Mouse (Mus musculus): ENCODE results near the gene Rnf186.

DNA sequence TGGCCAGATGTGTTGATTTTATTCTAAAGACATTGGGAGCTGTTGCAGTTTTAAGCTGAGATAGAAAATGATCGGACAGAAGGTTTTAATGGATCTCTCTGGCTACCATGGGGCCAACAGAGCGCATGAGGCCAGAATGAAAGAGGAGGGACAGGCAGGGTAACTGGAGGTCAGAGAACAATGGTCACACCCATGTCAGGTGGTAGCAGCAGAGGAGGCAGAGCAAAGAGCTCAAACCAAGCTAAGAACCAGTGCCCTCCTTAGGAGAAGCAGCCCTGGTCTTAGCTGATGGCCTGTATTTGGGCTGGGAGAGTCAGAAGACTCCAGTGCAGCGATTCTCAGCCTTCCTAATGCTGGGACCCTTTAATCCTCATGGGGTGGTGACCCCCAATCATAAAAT, 40.4 kb downstream of the Rnf186 start:
- TF ChIP-seq NRF1 (IDR thresholded peaks at IDR 0.05; ENCODE audit: low read depth, low read length) (no peak), CTCF (conservative IDR thresholded peaks at IDR 0.05 in 1 of 2, IDR thresholded peaks at IDR 0.05 in 1 of 2; ENCODE audit: low read depth in 2 of 2, low read length in 2 of 2) (no peak), POLR2A (IDR thresholded peaks at IDR 0.05; ENCODE audit: low read depth, low read length) (no peak), JUN (IDR thresholded peaks at IDR 0.05; ENCODE audit: insufficient read depth, low read depth, low read length) (no peak), CHD1 (IDR thresholded peaks at IDR 0.05; ENCODE audit: low read depth, low read length) (no peak), NELFE (IDR thresholded peaks at IDR 0.05; ENCODE audit: low read depth, low read length) (no peak), MEF2A (IDR thresholded peaks at IDR 0.05; ENCODE audit: borderline replicate concordance, low read depth, low read length) (no peak), EP300 (IDR thresholded peaks at IDR 0.05; ENCODE audit: low read length) (no peak), ZMIZ1 (IDR thresholded peaks at IDR 0.05; ENCODE audit: low read depth, low read length) (no peak), ZNF384 (IDR thresholded peaks at IDR 0.05; ENCODE audit: low read depth, low read length) (no peak), ETS1 (conservative IDR thresholded peaks at IDR 0.05; ENCODE audit: low read depth, low read length) (no peak), BHLHE40 (IDR thresholded peaks at IDR 0.05; ENCODE audit: low read depth, low read length) (no peak), POLR2AphosphoS2 (IDR thresholded peaks at IDR 0.05; ENCODE audit: low read depth, low read length) (no peak), IRF4 (IDR thresholded peaks at IDR 0.05; ENCODE audit: low read depth, low read length) (no peak)
